Mouse (Mus musculus): ENCODE measurements around the gene Slc35f1.

GRCm38 (mm10) chr10:52940111-52940830 lies 249.9 kb downstream of the Slc35f1 start:
- TF ChIP-seq POLR2A (IDR thresholded peaks at IDR 0.05; ENCODE audit: extremely low read depth, insufficient read depth, low read length) (no peak), CTCF (IDR thresholded peaks at IDR 0.05; ENCODE audit: low read depth, low read length) (no peak)

Data from liver, adult 2 months (tissue).